Mouse (Mus musculus) adrenal gland, adult (tissue): ENCODE data around the gene Vax1.

ENCODE experiments used
- DNase-seq, 2 experiments: peaks; one replicate each; pipeline ENCODE4 v3.0.0; 2022 to 2023; ENCODE audit warnings: low spot score in 1 of 2; ENCODE audit not compliant: inconsistent age in 2 of 2

Gene Vax1

DNA sequence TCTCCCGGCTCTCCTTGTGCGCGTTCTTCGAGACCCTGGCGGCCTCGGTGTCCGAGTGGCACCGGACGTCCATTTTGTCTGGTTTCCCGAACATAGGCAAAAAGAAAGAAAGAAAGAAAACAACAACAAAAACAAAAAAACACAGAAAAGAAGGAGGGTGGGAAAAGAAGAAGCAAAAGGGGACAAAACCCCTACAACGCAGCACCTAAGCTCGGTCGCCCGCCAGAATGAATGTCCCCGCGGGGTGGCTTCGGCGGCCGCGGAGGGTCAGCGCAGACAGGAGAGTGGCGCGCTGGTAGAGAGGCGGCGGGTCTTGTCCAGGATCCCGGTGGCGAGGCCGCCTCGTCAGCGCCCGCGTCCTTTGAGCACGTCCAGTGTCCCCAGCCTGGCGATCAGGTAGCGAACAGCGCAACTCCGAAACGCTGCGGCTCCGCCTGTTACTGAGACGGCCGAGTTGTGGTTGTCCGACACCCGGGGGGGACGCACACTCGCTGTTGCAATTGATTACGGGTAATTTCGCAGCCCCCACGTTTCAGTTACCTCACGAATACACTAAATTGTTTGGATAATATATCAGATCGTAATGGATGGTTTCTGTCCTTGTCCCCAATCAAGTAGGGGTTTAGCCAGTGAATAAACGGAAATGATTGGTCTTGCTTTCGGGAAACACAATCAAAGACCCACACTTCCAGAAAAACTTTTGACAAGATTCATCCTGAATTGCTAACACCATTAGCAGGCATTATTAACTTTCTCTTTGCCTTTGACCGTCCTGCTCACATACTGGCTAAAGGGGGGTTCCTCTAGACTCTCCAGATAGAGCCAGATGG is at the start of gene Vax1:
TSS of gene Vax1 (minus strand) at position 121 of the 830 bp plus-strand sequence.
- DNase-seq, result peak; percentile 13 to 60

DNA sequence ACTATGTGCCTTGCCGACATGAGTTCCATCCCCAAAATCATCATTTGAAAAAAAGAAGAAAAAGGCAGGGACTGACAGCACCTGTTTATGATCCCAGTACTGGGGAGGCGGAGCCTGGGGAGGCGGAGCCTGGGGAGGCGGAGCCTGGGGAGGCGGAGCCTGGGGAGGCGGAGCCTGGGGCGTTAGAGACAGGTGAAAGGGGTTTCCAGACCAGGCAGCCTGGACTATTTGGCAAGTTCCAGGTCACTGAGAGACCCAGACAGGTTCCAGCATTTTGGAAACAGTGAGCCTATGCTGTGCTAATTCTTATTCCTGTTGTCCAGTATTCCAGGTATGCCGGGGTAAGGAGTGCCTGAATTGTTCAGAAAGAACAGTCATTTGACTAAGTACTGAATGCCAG is 49.1 kb upstream of the Vax1 start, which contains the start of gene Kcnk18:
TSS of gene Kcnk18 (plus strand) at position 224 of the 400 bp plus-strand sequence.
- no peak for DNase-seq

DNA sequence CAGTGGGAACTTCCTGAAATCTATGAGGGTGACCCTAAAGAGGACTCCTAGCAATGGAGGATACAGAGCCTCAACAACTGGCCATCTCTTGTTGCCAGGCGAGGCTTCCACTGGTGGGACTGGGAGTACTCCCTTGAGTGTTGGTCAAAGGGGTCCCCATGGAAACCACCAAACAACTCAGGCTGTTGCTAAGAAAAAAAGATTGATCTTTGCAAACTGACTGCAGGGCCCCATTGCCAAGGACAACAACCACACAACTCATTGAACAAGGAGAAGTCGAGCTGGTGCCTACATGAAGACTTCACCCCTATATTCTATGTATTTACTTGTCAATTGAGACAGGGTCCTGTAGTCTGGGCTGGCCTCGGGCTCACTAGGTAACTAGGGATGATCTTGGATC is 47.0 kb upstream of the Vax1 start:
- no peak for DNase-seq

GRCm38 (mm10) chr19:59208986-59209385 is 39.1 kb upstream of the Vax1 start:
- DNase-seq, result no peak

DNA sequence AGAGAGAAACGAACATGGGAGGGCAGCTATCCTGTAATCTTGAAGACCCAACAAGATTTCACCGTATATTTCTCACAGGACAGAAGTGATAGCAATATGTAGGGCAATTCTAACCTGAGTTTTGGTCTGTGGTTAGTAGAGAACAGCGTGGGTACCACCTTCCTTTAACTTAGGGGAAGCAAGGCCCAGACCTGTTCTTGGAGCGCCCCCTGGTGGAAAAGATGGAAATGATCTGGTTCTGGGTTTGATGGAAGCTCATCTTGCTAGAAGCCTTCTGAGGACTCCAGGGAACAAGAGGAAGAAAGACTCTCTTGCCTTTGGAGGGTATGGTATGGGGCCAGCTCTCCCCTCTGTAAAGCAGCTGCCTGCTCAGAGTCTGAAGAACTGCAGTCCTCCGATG is 38.6 kb upstream of the Vax1 start:
- DNase-seq, result peak; percentile 54 to 87

DNA sequence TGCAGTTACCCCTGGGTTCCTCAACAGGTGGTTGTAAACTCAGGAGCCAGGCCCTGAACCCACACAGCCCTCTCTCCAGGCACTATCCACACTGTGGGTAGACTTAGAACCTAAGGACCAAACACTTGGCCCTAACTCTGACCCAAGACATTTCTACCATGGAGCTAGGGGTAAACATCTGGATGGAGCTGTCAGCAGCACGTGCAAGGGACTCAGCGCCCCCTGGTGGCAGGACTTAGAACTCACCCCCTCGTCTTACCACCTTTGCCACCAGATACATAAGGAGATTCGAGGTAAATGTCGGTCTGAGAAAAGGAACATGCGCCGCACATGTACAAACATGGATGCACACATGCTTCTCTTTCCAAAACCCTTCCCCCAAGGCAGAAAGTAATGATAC is 28.3 kb upstream of the Vax1 start:
- DNase-seq, result peak; percentile 58 to 89

- peak; percentile 47 to 81 for DNase-seq
These were observed 26.3 kb upstream of the Vax1 start for GRCm38 (mm10) chr19:59196111-59196666.

DNA sequence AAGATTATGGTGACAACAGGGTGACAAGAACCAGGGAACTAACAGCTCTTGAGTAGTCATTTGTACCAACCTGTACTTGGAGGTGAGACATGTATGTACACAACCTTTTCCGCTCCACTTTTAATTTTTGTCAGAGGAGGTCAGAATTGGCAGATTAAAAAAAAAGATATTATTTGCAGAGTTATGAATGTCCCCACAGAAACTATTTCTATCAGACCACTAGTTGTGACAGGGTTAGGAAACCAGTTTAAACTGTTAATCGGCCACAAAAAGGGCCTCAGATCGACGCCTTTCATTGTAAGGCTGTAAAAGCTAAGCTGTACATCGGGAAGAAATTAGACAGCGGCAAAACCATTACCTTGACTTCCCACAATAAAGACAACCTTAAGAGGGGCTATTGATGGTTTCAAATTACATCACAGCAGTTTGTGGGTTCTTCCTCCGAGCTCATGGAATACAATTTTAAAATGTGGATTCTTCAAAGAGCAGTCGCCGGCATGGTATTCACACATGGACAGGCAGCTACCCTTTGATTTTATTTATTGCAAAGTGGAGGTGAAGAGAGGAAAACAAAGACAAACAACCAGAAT is 25.4 kb upstream of the Vax1 start:
- DNase-seq, result peak in 1 of 2 experiments; percentile 18

- DNase-seq, result peak; percentile 20 to 67
These were observed 24.3 kb upstream of the Vax1 start for GRCm38 (mm10) chr19:59193986-59194820.

- DNase-seq, result peak in 1 of 2 experiments; percentile 36
These were observed 23.6 kb upstream of the Vax1 start for GRCm38 (mm10) chr19:59193456-59193855.

- no peak for DNase-seq
These were observed 22.6 kb upstream of the Vax1 start for GRCm38 (mm10) chr19:59192491-59192890.

GRCm38 (mm10) chr19:59191123-59191505 is 21.3 kb upstream of the Vax1 start:
- DNase-seq, result peak in 1 of 2 experiments; percentile 55

GRCm38 (mm10) chr19:59190431-59191122 is 20.7 kb upstream of the Vax1 start:
- no peak for DNase-seq

DNA sequence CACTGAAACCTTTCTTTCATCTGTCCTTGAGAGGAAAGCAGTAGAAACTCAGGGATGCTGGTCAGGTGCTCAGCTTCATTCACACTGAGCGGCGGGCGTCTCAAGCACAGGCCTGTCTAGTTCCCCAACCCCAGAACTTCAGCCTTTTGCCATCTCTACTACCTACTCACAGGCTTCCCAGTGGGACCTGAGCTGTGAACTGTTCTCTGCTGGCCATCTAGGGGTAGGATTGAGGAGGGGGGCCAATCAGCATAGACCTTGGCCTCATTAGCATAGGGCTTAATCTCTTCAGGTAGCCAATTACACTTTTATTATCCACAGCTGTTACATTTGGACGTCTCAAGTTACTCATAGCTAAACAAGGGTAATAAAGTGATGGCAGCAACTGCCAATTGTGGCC is 19.1 kb upstream of the Vax1 start:
- no peak for DNase-seq

DNA sequence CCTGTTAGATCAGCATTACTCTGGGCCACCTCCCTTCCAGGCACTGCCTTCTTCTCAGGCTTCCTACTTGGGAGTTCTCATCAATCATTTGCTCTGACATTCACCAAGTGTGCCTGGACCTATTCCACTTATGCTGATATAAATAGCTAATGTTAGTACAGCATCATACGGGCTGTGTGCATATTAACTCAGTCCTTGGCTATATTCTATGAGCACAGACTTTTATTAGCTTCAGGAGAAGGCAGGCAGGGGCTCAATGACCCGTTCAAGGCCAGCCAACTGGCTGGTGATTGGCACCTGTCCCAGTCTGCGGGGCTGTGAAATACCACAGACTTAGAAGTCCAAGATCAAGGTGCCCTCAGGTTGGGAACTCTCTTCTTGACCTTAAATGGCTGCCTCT is 14.1 kb upstream of the Vax1 start:
- DNase-seq, result peak in 1 of 2 experiments; percentile 37

DNA sequence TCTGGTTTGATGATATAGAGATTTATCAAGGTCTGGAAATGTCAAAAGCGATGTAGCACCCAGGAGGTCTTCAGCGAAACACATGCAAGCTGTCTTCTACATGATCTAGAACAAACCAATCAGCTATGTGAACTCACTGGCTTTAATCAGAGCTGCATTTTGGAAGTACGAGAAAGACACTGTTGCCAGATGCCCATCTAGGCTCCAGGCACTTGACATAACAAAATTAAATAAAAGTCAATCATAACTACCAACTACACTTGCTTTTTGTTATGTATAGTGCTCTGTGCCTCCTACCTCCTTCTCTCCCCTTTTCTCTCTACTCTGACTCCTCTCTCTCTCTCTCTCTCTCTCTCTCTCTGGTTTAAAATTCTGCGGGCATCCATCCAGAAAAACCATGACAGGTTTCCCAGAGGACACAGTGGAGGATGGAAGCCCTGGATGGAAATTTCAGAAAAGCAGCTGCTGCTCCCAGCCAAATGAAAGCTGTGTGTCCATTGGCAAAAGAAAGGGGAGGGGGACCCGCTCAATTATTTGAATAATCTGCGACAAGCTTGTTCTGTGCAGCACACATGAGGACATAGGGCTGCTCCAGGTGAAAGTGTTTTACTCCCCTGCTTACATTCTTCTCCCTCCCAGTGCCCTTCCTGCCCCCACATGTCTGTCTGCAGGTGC is 3.6 kb upstream of the Vax1 start:
- DNase-seq, result no peak

- DNase-seq, result no peak
These were observed 2.9 kb upstream of the Vax1 start for GRCm38 (mm10) chr19:59172781-59173180.

- DNase-seq, result peak in 1 of 2 experiments; percentile 30
These were observed 2.0 kb upstream of the Vax1 start for GRCm38 (mm10) chr19:59171871-59172245.

DNA sequence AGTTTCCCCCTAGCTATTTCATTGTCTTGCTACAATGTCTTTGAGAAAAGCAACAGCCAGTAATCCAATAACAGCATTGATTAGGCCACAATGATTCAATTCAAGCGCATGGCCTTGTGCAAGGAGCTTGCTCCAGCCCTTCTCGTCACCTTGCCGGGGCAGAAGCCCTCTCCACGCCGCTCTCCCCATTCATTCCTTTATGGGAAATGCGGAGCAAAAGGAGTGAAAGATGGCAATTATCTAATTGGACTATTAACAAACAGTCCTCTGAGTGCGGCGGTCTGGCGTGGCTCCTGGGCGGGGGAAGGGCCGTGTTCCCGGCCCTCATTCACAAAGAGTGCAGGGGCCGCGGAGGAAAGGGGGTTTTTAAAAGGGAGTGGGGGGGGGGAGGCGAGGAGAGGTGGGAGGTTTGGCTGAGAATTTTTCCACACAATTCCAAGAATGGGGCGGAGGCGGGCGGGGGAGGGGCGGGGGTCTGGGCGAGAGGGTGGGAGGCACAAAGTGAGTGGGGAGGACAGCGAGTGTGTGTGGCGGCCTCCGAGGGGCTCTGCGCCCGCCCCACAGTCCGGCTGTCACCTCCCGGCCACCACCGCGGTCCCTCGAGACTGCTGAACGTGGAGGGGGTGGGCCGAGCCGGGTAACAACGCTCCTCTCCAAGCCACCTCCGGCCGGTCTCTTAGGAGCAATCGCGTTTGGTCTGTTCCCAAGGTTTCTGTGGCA is 1.5 kb upstream of the Vax1 start:
- peak in 1 of 2 experiments; percentile 30 for DNase-seq

DNA sequence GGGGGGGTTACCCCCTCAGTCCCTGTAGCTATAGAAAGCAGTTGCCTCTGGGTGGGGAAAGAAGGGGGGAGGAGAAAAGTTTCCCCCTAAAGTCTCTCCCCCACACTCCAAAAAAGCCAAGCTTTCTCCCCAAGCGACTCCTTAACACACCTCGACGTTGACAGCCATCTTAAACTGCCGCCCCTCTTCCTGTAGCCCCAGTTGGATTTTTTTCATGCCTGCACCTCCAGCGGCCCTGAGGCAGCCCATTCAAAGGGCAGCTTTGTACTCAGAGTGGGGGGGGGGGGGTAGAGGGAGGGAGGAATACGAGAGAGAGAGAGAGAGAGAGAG is 875 bp upstream of the Vax1 start:
- DNase-seq, result peak in 1 of 2 experiments; percentile 37
